Mouse (Mus musculus): ENCODE measurements around the gene Pik3c2a.
"Not testable (repeated sequence)": the region's sequence is repeated elsewhere in the genome, so short reads cannot be mapped to it uniquely, and the experiment has no call there.

Pik3c2a gene

GRCm38 (mm10) chr7:116421081-116421480 lies 22.2 kb downstream of the Pik3c2a start:
- in situ Hi-C loops (cut with MboI; ENCODE audit: unreplicated experiment in 2 of 2): no loop called here

GRCm38 (mm10) chr7:116409438-116409837 lies 33.8 kb downstream of the Pik3c2a start:
- in situ Hi-C loops (cut with MboI; ENCODE audit: unreplicated experiment in 2 of 2): no loop called here

GRCm38 (mm10) chr7:116392329-116392728 lies 50.9 kb downstream of the Pik3c2a start:
- in situ Hi-C loops (cut with MboI; ENCODE audit: unreplicated experiment in 2 of 2): no loop called here

- in situ Hi-C loops (cut with MboI; ENCODE audit: unreplicated experiment in 2 of 2): not testable (repeated sequence)
Observed at GRCm38 (mm10) chr7:116387389-116387788, 55.9 kb downstream of the Pik3c2a start.

GRCm38 (mm10) chr7:116379181-116379580 lies 64.1 kb downstream of the Pik3c2a start:
- in situ Hi-C loops (cut with MboI; ENCODE audit: unreplicated experiment in 2 of 2): not testable (repeated sequence)

- in situ Hi-C loops (cut with MboI; ENCODE audit: unreplicated experiment in 2 of 2): loop anchor here in 1 of 2 experiments (25.0 kb wide), 1 partner anchor 1763 kb away; the partner anchor contains the start of gene Arl6ip1
Observed at GRCm38 (mm10) chr7:116374284-116374683, 69.0 kb downstream of the Pik3c2a start.

GRCm38 (mm10) chr7:116336226-116336625 lies 107.0 kb downstream of the Pik3c2a start:
- in situ Hi-C loops (cut with MboI; ENCODE audit: unreplicated experiment in 2 of 2): no loop called here

GRCm38 (mm10) chr7:116335133-116335532 lies 108.1 kb downstream of the Pik3c2a start:
- in situ Hi-C loops (cut with MboI; ENCODE audit: unreplicated experiment in 2 of 2): no loop called here

GRCm38 (mm10) chr7:116334669-116335038 lies 108.6 kb downstream of the Pik3c2a start:
- in situ Hi-C loops (cut with MboI; ENCODE audit: unreplicated experiment in 2 of 2): loop anchor here in 1 of 2 experiments (5.0 kb wide), 1 partner anchor 278 kb away; no protein-coding TSS in a partner anchor

- in situ Hi-C loops (cut with MboI; ENCODE audit: unreplicated experiment in 2 of 2): loop anchor here in 1 of 2 experiments (5.0 kb wide), 1 partner anchor 278 kb away; no protein-coding TSS in a partner anchor
Observed at GRCm38 (mm10) chr7:116333713-116334668, 109.3 kb downstream of the Pik3c2a start, which contains the start of gene Rps13. TSS of gene Rps13 (minus strand) at chr7:116334195.

GRCm38 (mm10) chr7:116331246-116331645 lies 112.0 kb downstream of the Pik3c2a start:
- in situ Hi-C loops (cut with MboI; ENCODE audit: unreplicated experiment in 2 of 2): loop anchor here in 1 of 2 experiments (5.0 kb wide), 1 partner anchor 281 kb away; no protein-coding TSS in a partner anchor

- in situ Hi-C loops (cut with MboI; ENCODE audit: unreplicated experiment in 2 of 2): loop anchor here in 1 of 2 experiments (5.0 kb wide), 1 partner anchor 282 kb away; no protein-coding TSS in a partner anchor
Observed at GRCm38 (mm10) chr7:116329858-116330257, 113.4 kb downstream of the Pik3c2a start.

- in situ Hi-C loops (cut with MboI; ENCODE audit: unreplicated experiment in 2 of 2): no loop called here
Observed at GRCm38 (mm10) chr7:116328777-116329176, 114.5 kb downstream of the Pik3c2a start.

- in situ Hi-C loops (cut with MboI; ENCODE audit: unreplicated experiment in 2 of 2): no loop called here
Observed at GRCm38 (mm10) chr7:116327901-116328300, 115.3 kb downstream of the Pik3c2a start.

GRCm38 (mm10) chr7:116323331-116323964 lies 119.8 kb downstream of the Pik3c2a start:
- in situ Hi-C loops (cut with MboI; ENCODE audit: unreplicated experiment in 2 of 2): loop anchor here in 1 of 2 experiments (5.0 kb wide), 1 partner anchor 161 kb away; no protein-coding TSS in a partner anchor

- in situ Hi-C loops (cut with MboI; ENCODE audit: unreplicated experiment in 2 of 2): no loop called here
Observed at GRCm38 (mm10) chr7:116309456-116309855, 133.8 kb downstream of the Pik3c2a start.

GRCm38 (mm10) chr7:116308632-116308991 lies 134.6 kb downstream of the Pik3c2a start:
- in situ Hi-C loops (cut with MboI; ENCODE audit: unreplicated experiment in 2 of 2): no loop called here

- in situ Hi-C loops (cut with MboI; ENCODE audit: unreplicated experiment in 2 of 2): no loop called here
Observed at GRCm38 (mm10) chr7:116307871-116308631, 135.2 kb downstream of the Pik3c2a start, which contains the start of gene Plekha7. TSS of gene Plekha7 (minus strand) at chr7:116308376.

GRCm38 (mm10) chr7:116307099-116307870 lies 136.0 kb downstream of the Pik3c2a start:
- in situ Hi-C loops (cut with MboI; ENCODE audit: unreplicated experiment in 2 of 2): no loop called here
